Mouse (Mus musculus): Measurements from ENCODE around the gene 2610507B11Rik. TPM values are rescaled to one million over a fixed set of nuclear protein-coding genes. Genes with fewer than 3 reads are reported as not detected.
"Not testable (repeated sequence)": the region's sequence is repeated elsewhere in the genome, so short reads cannot be mapped to it uniquely, and the experiment has no call there.

The 2610507B11Rik gene
- 10 to 100 TPM; 26.4 to 41.9 (median 27.3) TPM for polyA plus RNA-seq (2017; shearing (Covaris generic))

GRCm38 (mm10) chr11:78261380-78262352 lies at the start of gene 2610507B11Rik:
2610507B11Rik (plus strand) TSS chr11:78261752.
- peak; percentile 91 for ATAC-seq

GRCm38 (mm10) chr11:78213086-78213817 lies 48.3 kb upstream of the 2610507B11Rik start:
- no peak for ATAC-seq

- peak; percentile 28 for ATAC-seq
Observed at GRCm38 (mm10) chr11:78215709-78216317, 45.7 kb upstream of the 2610507B11Rik start.

GRCm38 (mm10) chr11:78223586-78223985 lies 38.0 kb upstream of the 2610507B11Rik start:
- no peak for ATAC-seq

GRCm38 (mm10) chr11:78231518-78231917 lies 30.0 kb upstream of the 2610507B11Rik start:
- ATAC-seq, result no peak

GRCm38 (mm10) chr11:78240193-78240857 lies 21.2 kb upstream of the 2610507B11Rik start:
- ATAC-seq, result no peak

- ATAC-seq, result peak; percentile 12
Observed at GRCm38 (mm10) chr11:78245261-78245626, 16.3 kb upstream of the 2610507B11Rik start.

GRCm38 (mm10) chr11:78245627-78246317 lies 15.8 kb upstream of the 2610507B11Rik start, which contains the start of the genes Sdf2 and Supt6:
Sdf2 (plus strand) TSS chr11:78245746.
Supt6 (minus strand) TSS chr11:78245987.
- ATAC-seq, result peak; percentile 81

GRCm38 (mm10) chr11:78246318-78247011 lies 15.1 kb upstream of the 2610507B11Rik start:
- no peak for ATAC-seq

- ATAC-seq, result peak; percentile 3
Observed at GRCm38 (mm10) chr11:78247012-78247348, 14.6 kb upstream of the 2610507B11Rik start.

- ATAC-seq, result no peak
Observed at GRCm38 (mm10) chr11:78247727-78248140, 13.8 kb upstream of the 2610507B11Rik start.

GRCm38 (mm10) chr11:78256618-78257017 lies 4.9 kb upstream of the 2610507B11Rik start:
- ATAC-seq, result no peak

GRCm38 (mm10) chr11:78260489-78261258 lies 878 bp upstream of the 2610507B11Rik start:
- ATAC-seq, result no peak

GRCm38 (mm10) chr11:78262550-78262949 lies 998 bp downstream of the 2610507B11Rik start:
- ATAC-seq, result no peak

- no peak for ATAC-seq
Observed at GRCm38 (mm10) chr11:78265571-78265970, 4.0 kb downstream of the 2610507B11Rik start.

- ATAC-seq, result no peak
Observed at GRCm38 (mm10) chr11:78271986-78272385, 10.4 kb downstream of the 2610507B11Rik start.

GRCm38 (mm10) chr11:78275596-78275995 lies 14.0 kb downstream of the 2610507B11Rik start:
- no peak for ATAC-seq

GRCm38 (mm10) chr11:78276169-78276568 lies 14.6 kb downstream of the 2610507B11Rik start:
- ATAC-seq, result not testable (repeated sequence)

GRCm38 (mm10) chr11:78278853-78279252 lies 17.3 kb downstream of the 2610507B11Rik start:
- ATAC-seq, result no peak

- ATAC-seq, result no peak
Observed at GRCm38 (mm10) chr11:78279586-78279985, 18.0 kb downstream of the 2610507B11Rik start.
